Mouse (Mus musculus) heart, adult 2 months (tissue): Measurements from ENCODE around the gene Neurl2.

Experiments
- EP300 ChIP-seq: fragments of 200-500 bp; IDR thresholded peaks from 2 replicates; pipeline ENCODE4 v1.6.1; 2011; ENCODE audit warnings: low read depth, low read length, control low read depth; ENCODE audit not compliant: insufficient read depth
- POLR2A ChIP-seq: fragments of 200-500 bp; IDR thresholded peaks from 2 replicates; pipeline ENCODE4 v1.6.1; 2011; ENCODE audit warnings: mild to moderate bottlenecking, low read depth, low read length, control low read depth; ENCODE audit not compliant: insufficient read depth

GRCm38 (mm10) chr2:164873621-164874020, 40.4 kb upstream of the Neurl2 start:
- no peak for TF ChIP-seq POLR2A
- TF ChIP-seq EP300: no peak
